ENCODE assay signal across 21 mouse cellular contexts in genomic region chr1:169519337-169519736, GRCm38 (mm10). TPM values are rescaled to one million over a fixed set of nuclear protein-coding genes. Genes with fewer than 3 reads are reported as not detected.
DNase-seq lines count a peak whose midpoint lies in the region; ATAC-seq lines count a peak whose summit lies in the region.
"Had no signal": no experiment of that assay in that cellular context is flagged by ENCODE, and none has a peak within 500 bp of the region (broad histone marks: within the 10 kb centered on the region; RNA-seq: fewer than 3 reads in every experiment).

No protein-coding gene starts in this region.

- 81% methylated on average over 11 of the region's 11 CpGs for WGBS in forebrain, embryonic 15.5 days
- 95% methylated on average over 11 of the region's 11 CpGs for WGBS in forebrain, embryonic 12.5 days
- WGBS in heart, embryonic 12.5 days, result 90% methylated on average over 11 of the region's 11 CpGs

- H3K36me3 ChIP-seq in forebrain, embryonic 15.5 days, result peaks cover 24% of the 10 kb centered on the region
- H3K36me3 ChIP-seq in forebrain, embryonic 12.5 days (replicated peaks), result peaks cover 58% of the 10 kb centered on the region
- peaks cover 60% of the 10 kb centered on the region for H3K36me3 ChIP-seq in heart, embryonic 12.5 days
- H3K36me3 ChIP-seq: midbrain, embryonic 15.5 days had no signal

- H3K4me3 ChIP-seq in forebrain, embryonic 15.5 days, result no peak overlapping the region
- H3K4me3 ChIP-seq in forebrain, embryonic 12.5 days (replicated peaks), result no peak overlapping the region
- no peak overlapping the region for H3K4me3 ChIP-seq in heart, embryonic 12.5 days
- H3K4me3 ChIP-seq: heart, embryonic 13.5 days; limb, embryonic 10.5 days; midbrain, embryonic 15.5 days had no signal

- no peak overlapping the region for H3K9ac ChIP-seq in forebrain, embryonic 15.5 days (replicated peaks)
- H3K9ac ChIP-seq in forebrain, embryonic 12.5 days, result no peak overlapping the region
- no peak overlapping the region for H3K9ac ChIP-seq in heart, embryonic 12.5 days
- H3K9ac ChIP-seq: heart, embryonic 13.5 days; midbrain, embryonic 15.5 days had no signal

- no peak overlapping the region for H3K4me2 ChIP-seq in forebrain, embryonic 15.5 days (replicated peaks)
- H3K4me2 ChIP-seq in forebrain, embryonic 12.5 days, result no peak overlapping the region
- H3K4me2 ChIP-seq in heart, embryonic 12.5 days, result no peak overlapping the region
- H3K4me2 ChIP-seq: heart, embryonic 13.5 days; liver, embryonic 11.5 days; midbrain, embryonic 15.5 days had no signal

- no peaks in the 10 kb centered on the region for H3K27me3 ChIP-seq in forebrain, embryonic 15.5 days
- no peaks in the 10 kb centered on the region for H3K27me3 ChIP-seq in forebrain, embryonic 12.5 days
- no peaks in the 10 kb centered on the region for H3K27me3 ChIP-seq in heart, embryonic 12.5 days (replicated peaks)
- H3K27me3 ChIP-seq: heart, embryonic 13.5 days; midbrain, embryonic 15.5 days had no signal

- intact Hi-C loops in left cerebral cortex, postnatal 36 days (cut with DNase I), result no loop called here

- peak; percentile 23 to 29 for DNase-seq in left cerebral cortex, postnatal 36 days (ENCODE audit: low spot score in 2 of 2)
- DNase-seq in left cerebral cortex, adult 11 months (ENCODE audit: low spot score), result no peak
- peak; percentile 21 for DNase-seq in right cerebral cortex, postnatal 25 days
- no peak for DNase-seq in heart, adult 8-10 months (ENCODE audit: low spot score)
- DNase-seq: cerebellum, adult 11 months; cerebellum, postnatal 25 days; kidney, adult 8-10 months; kidney, postnatal 25 days; lung, adult 2 months; lung, postnatal 4 days; retina, postnatal 1 day; thymus, postnatal 14 days had no signal

- no peaks in the 10 kb centered on the region for H3K4me1 ChIP-seq in forebrain, embryonic 15.5 days
- no peaks in the 10 kb centered on the region for H3K4me1 ChIP-seq in forebrain, embryonic 12.5 days
- no peaks in the 10 kb centered on the region for H3K4me1 ChIP-seq in heart, embryonic 12.5 days (replicated peaks)
- H3K4me1 ChIP-seq: heart, embryonic 13.5 days; limb, embryonic 10.5 days; midbrain, embryonic 15.5 days had no signal

- H3K27ac ChIP-seq in forebrain, embryonic 15.5 days (replicated peaks), result peak overlapping the region; percentile 78
- no peak overlapping the region for H3K27ac ChIP-seq in forebrain, embryonic 12.5 days
- H3K27ac ChIP-seq in heart, embryonic 12.5 days (ENCODE audit: poor library complexity, severe bottlenecking), result no peak overlapping the region
- H3K27ac ChIP-seq: heart, embryonic 13.5 days; limb, embryonic 10.5 days; midbrain, embryonic 15.5 days had no signal

- ATAC-seq in forebrain, embryonic 15.5 days (replicated peaks), result peak; percentile 68; the same call in 1 of the 2 replicates
- no peak for ATAC-seq in forebrain, embryonic 12.5 days (ENCODE audit: low FRiP score)
- ATAC-seq in granulocyte monocyte progenitor cell, adult 5-6 weeks (replicated peaks; ENCODE audit: poor library complexity, severe bottlenecking), result 0 out of 2 replicates have a peak, but pooled peaks have one; percentile 29
- ATAC-seq in heart, embryonic 12.5 days (ENCODE audit: insufficient number of reproducible peaks, low FRiP score), result no peak
- ATAC-seq: activated CD4-positive, CD25-positive, alpha-beta regulatory T cell, adult 4 months; midbrain, embryonic 15.5 days had no signal

- H3K9me3 ChIP-seq in forebrain, embryonic 15.5 days, result no peaks in the 10 kb centered on the region
- no peaks in the 10 kb centered on the region for H3K9me3 ChIP-seq in forebrain, embryonic 12.5 days
- H3K9me3 ChIP-seq in heart, embryonic 12.5 days (replicated peaks), result no peaks in the 10 kb centered on the region
- H3K9me3 ChIP-seq: heart, embryonic 13.5 days; limb, embryonic 10.5 days; midbrain, embryonic 15.5 days had no signal

RNA-seq across cellular contexts. Expression of gene Nuf2, which starts 11.9 kb away (rescaled TPM):
- 31.6 and 34.7 TPM in 2 replicates for polyA plus RNA-seq in forebrain, embryonic 15.5 days (2015; fragmentation: Nextera tagmentation; extraction: Ambion mirVana)
- 84.3 and 86.3 TPM in 2 replicates for polyA plus RNA-seq in forebrain, embryonic 12.5 days (2016; fragmentation: Nextera tagmentation; extraction: Ambion mirVana)
- total RNA-seq in left cerebral cortex, postnatal 36 days (2021), result 1 to 10 TPM; 1.4 to 1.6 TPM
- total RNA-seq in granulocyte monocyte progenitor cell, adult 5-6 weeks (2014; fragmentation: Nextera tagmentation), result 24.9 and 39.0 TPM in 2 replicates
- total RNA-seq in granulocyte monocyte progenitor cell, adult 5-6 weeks (2017), result 137 and 159 TPM in 2 replicates
- polyA plus RNA-seq in heart, embryonic 12.5 days (2016; fragmentation: Nextera tagmentation; extraction: Ambion mirVana), result 45.6 and 48.2 TPM in 2 replicates
- under 1 TPM in 3 of 4 experiments, not detected in 1; 0.16 to 0.52 (median 0.38) TPM for total RNA-seq in heart, adult 8-10 months (2022)

Comparison
In these comparisons a context has a peak if more than half of its experiments do, and no peak if none do; other contexts are left out.
1. ATAC-seq: peak in forebrain, embryonic 15.5 days (single experiment) and granulocyte monocyte progenitor cell, adult 5-6 weeks (single experiment); none in forebrain, embryonic 12.5 days (single experiment) and heart, embryonic 12.5 days (single experiment).
2. DNase-seq: peak in left cerebral cortex, postnatal 36 days (2 of 2) and right cerebral cortex, postnatal 25 days (single experiment); none in left cerebral cortex, adult 11 months (single experiment) and heart, adult 8-10 months (single experiment).
3. RNA of gene Nuf2, which starts 11.9 kb away (total RNA-seq): 24.9 to 159 TPM in granulocyte monocyte progenitor cell, adult 5-6 weeks; 1.4 to 1.6 TPM in left cerebral cortex, postnatal 36 days and 0.16 to 0.52 TPM in heart, adult 8-10 months; every median in the first group is over 10 times any median in the second.